Mouse (Mus musculus) spleen, adult 2 months (tissue): ENCODE measurements around the gene Numb. TPM values are rescaled to one million over a fixed set of nuclear protein-coding genes. Genes with fewer than 3 reads are reported as not detected.

Experiments used
- DNase-seq, 2 experiments: peaks; one replicate each; pipeline versions ENCODE4 v3.0.0 to v3.0.0-alpha.2; 2012 to 2021; ENCODE audit warnings: low spot score in 2 of 2, low read depth in 1 of 2
- H3K27ac ChIP-seq: fragments of 200-500 bp; 2 replicates; pipeline ENCODE4 v1.5.1; 2012; ENCODE audit warnings: low read length, inconsistent platforms; ENCODE audit not compliant: insufficient read depth
- H3K27me3 ChIP-seq: fragments of 200-500 bp; 2 replicates; pipeline ENCODE4 v1.6.1; 2012; ENCODE audit warnings: mild to moderate bottlenecking, moderate library complexity, low read length, inconsistent platforms; ENCODE audit not compliant: control insufficient read depth, insufficient read depth
- H3K36me3 ChIP-seq: fragments of 200-500 bp; 2 replicates; pipeline ENCODE4 v1.6.1; 2012; ENCODE audit warnings: mild to moderate bottlenecking, low read length, inconsistent platforms; ENCODE audit not compliant: control insufficient read depth, insufficient read depth
- H3K4me1 ChIP-seq: fragments of 200-500 bp; 2 replicates; pipeline ENCODE4 v1.6.1; 2011; ENCODE audit warnings: inconsistent platforms; ENCODE audit not compliant: control insufficient read depth, insufficient read depth, insufficient read length
- H3K4me3 ChIP-seq: fragments of 200-500 bp; 2 replicates; pipeline ENCODE4 v1.5.1; 2011; ENCODE audit warnings: mild to moderate bottlenecking, inconsistent platforms; ENCODE audit not compliant: insufficient read depth, insufficient read length; ENCODE audit errors: extremely low read depth
- CTCF ChIP-seq: fragments of 200-500 bp; IDR thresholded peaks from 2 replicates; pipeline ENCODE4 v1.5.1; 2011; ENCODE audit warnings: mild to moderate bottlenecking, inconsistent platforms; ENCODE audit not compliant: insufficient read depth, insufficient read length, insufficient replicate concordance; ENCODE audit errors: extremely low read depth
- POLR2A ChIP-seq: fragments of 200-500 bp; IDR thresholded peaks from 2 replicates; pipeline ENCODE4 v1.6.1; 2011; ENCODE audit warnings: low read depth, low read length, inconsistent platforms
- WGBS: fragments of 180-500 bp; shearing (Covaris S2); methylation state at CpG from one replicate; pipeline ENCODE4 v1.1.7; 2018; 5-methylcytosine and 5-hydroxymethylcytosine counted together
- polyA plus RNA-seq: library from polyadenylated mRNA; depleted of rRNA; stranded (reverse); fragments of >200 nt; gene quantifications from 2 replicates; pipeline ENCODE4 v1.2.3, GENCODE M21; 2012

Gene Numb
- polyA plus RNA-seq, 1 experiment: 24.5 TPM

DNA sequence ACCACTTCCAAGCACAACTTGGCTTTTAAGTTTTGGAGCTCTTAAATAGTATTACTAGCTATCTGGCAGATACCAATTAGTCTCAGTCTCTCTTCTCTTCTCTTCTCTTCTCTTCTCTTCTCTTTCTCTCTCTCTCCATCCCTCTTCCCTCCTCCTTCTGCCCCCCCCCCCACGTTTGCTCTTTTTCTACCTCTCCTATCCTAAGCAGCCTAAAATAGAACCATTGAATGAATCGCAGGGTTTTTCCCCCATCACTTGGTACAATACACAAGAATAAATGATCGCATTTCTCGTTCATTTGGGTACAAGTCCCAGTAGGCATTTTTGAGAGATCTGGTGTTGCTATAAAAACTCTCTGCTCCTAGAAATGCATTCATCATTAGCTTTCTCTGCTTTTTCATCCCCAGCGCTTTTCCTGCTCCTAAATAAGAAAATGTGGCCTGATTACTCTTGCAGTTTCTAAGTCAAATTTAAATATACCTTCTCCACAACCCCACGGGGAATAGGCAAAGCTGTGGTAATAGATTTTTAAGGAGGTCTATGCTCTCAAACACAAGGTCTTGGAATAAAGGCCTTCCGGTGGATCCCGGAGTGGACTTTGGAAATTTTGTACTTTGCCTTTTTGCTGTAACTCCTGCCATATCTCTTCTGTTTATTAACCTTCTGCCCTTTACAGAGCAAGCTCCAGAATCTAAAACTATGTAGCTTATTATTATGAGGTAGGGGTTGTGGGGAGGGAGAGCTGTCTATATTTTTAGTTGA lies 1.2 kb upstream of the Numb start:
- 65% methylated on average over 8 of the region's 8 CpGs for WGBS
- H3K27me3 ChIP-seq: no peaks in the 10 kb centered on the region
- peaks cover 10% of the 10 kb centered on the region for H3K4me1 ChIP-seq
- H3K4me3 ChIP-seq: no peak overlapping the region
- TF ChIP-seq POLR2A (no peak), CTCF (no peak)
- H3K27ac ChIP-seq: no peak overlapping the region
- DNase-seq: no peak
- H3K36me3 ChIP-seq: no peaks in the 10 kb centered on the region

DNA sequence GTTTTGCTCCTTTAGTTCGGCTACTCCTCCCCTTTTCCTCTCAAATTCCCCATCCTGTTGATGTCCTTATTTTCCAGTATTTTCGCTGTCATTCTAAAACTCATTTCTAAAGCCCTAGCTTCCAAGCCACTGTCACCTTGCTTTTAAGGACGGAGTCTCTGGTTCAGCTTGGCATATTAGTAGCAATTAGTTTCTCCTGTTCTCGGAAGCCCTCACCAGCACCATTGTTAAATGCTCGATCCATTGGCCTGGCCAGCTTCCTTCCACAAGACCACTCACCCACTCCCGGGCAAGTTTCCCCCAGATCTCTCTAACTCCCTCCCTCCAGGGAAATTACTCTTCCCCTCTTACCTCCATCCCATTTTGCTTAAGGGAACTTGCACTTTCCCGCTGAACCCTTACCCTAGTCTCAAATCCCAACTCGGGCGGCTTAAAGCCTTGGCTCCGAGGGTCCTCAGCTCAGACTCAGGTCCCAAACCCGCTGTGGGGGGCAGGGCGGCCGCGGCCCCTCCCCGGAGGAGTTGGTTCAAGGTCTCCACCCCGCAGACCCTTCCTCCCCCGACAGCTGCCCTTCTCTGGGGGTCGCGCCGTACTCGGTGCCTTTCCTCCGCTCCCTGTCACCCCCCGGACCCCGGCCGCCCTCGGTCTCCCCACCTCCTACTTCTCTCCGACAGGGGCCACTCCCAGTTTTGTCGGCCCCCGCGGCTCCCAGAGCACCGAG lies 853 bp downstream of the Numb start:
- peak in 1 of 2 experiments; percentile 29 for DNase-seq
- 8% methylated on average over 31 of the region's 31 CpGs for WGBS

DNA sequence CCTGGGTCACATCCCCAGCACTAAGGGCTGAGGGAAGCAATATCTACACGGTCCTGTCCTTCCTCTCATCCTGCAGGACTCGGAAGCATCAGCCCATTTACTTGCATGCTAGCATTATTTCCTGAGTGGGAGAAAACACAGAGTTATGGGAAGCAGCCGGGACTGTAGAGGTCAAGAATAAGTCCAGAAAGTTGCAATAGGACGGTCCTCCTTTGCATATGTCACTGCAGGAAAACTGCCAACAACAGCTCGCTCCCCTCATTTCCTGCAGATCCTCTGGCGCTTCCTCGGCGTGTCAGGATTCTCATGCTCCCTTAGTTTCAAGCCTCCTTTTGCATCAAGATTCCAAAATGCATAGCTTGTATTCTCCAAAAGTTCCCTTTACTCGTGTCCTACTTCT lies 4.8 kb downstream of the Numb start:
- Histone ChIP-seq H3K27ac (no peak overlapping the region), H3K27me3 (no peaks in the 10 kb centered on the region), H3K4me3 (no peak overlapping the region), H3K4me1 (peaks cover 6% of the 10 kb centered on the region; the same call in 1 of the 2 replicates), H3K36me3 (no peaks in the 10 kb centered on the region)
- 86% methylated on average over 9 of the region's 9 CpGs for WGBS
- TF ChIP-seq CTCF (no peak), POLR2A (no peak)
- no peak for DNase-seq

More for the DNA sequence above, 853 bp downstream of the Numb start:
- H3K36me3 ChIP-seq: no peaks in the 10 kb centered on the region
- peak overlapping the region; percentile 71 for H3K4me3 ChIP-seq
- peaks cover 6% of the 10 kb centered on the region; the same call in 1 of the 2 replicates for H3K4me1 ChIP-seq
- no peak overlapping the region for H3K27ac ChIP-seq
- H3K27me3 ChIP-seq: no peaks in the 10 kb centered on the region
- no peak for TF ChIP-seq CTCF
- TF ChIP-seq POLR2A: no peak

DNA sequence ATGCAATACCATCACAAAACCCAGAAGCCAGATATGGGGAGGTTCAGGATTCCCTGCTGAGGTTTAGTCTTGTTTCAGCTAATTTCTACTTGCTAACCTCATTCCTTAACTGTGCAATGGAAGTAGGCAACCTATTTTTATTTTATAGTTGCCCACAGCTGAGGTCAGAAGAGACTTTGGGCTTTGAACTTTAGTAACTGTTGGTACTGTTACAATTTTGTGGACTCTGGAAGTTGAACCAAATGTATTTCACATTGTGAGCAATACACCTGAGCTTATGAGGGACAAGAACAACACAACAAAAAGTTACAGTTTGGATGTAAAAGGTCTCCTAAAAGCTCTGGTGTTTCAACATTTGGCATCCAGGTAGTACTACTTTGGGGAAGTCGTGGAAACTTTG lies 6.9 kb downstream of the Numb start:
- WGBS: 62% methylated on average over 1 of the region's 1 CpGs
- Histone ChIP-seq H3K4me3 (no peak overlapping the region), H3K27ac (no peak overlapping the region), H3K27me3 (no peaks in the 10 kb centered on the region), H3K4me1 (no peaks in the 10 kb centered on the region), H3K36me3 (no peaks in the 10 kb centered on the region)
- TF ChIP-seq POLR2A: no peak
- no peak for TF ChIP-seq CTCF
- DNase-seq: no peak

DNA sequence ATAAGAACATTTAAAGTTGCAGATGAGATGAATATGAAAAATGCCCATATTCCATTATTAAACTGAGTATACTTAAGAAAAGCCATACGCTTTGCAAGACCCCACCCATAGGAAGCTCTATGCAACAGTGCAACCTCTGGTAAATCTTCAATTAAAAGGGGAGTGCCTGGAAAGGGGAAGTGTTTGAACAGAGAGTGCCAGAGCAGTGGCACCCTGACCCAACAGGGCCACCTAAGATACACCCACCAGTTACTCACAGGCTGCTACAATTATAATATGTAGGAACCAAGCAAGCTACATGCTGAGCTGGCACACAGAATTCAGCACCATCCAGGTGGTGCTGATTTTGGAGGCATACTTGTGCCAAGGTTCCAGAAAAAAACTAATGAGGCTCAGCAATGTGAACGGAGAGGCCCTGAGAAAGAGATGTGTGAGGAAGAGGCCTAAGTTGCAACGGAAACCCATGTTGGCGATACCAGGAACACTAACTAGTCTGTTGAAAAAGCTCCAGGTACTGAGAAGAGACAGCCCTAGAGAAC lies 7.5 kb downstream of the Numb start:
- Histone ChIP-seq H3K4me3 (no peak overlapping the region), H3K4me1 (no peaks in the 10 kb centered on the region), H3K27me3 (no peaks in the 10 kb centered on the region), H3K36me3 (no peaks in the 10 kb centered on the region), H3K27ac (no peak overlapping the region)
- DNase-seq: no peak
- WGBS: 85% methylated on average over 4 of the region's 4 CpGs
- no peak for TF ChIP-seq CTCF
- no peak for TF ChIP-seq POLR2A

DNA sequence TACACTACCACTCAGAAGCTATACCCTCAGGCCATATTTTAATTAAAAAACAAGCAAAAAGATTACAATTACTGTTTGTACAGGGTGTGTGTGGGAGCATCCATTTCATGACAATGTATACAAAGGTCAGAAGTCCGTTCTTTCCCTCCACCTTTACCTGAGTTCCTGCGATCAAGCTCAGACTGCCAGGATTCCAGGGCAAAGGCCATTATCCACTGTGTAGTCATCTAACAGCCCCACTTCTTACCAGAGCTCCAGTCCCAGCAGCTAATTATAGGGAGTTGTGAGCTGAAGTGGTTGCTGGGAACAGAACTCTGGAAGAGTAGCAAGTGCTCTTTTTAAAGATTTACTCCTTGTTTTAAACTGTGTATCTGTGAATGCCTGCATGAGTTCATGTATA lies 11.3 kb downstream of the Numb start:
- no peak for DNase-seq
- Histone ChIP-seq H3K36me3 (no peaks in the 10 kb centered on the region), H3K4me3 (no peak overlapping the region), H3K4me1 (no peaks in the 10 kb centered on the region), H3K27ac (no peak overlapping the region), H3K27me3 (no peaks in the 10 kb centered on the region)
- 96% methylated on average over 2 of the region's 2 CpGs for WGBS
- TF ChIP-seq POLR2A (no peak), CTCF (no peak)

DNA sequence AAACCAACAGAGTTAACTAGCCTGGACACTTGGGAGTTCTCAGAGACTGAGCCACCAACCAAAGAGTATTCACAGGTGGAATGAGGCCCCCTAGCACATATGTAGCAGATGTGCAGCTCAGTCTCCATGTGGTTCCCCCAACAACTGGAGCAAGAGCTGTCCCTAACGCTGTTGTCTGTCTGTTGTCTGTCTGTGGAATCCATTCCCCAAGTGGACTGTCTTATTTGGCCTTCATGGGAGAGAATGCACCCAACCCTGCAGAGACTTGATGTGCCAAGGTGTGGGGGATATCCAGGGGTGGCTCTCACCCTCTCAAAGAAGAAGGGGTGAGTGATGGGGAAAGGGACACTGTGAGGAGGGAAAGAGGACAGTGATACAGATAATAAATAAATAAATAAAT lies 28.8 kb downstream of the Numb start:
- DNase-seq: no peak
- Histone ChIP-seq H3K27me3 (no peaks in the 10 kb centered on the region), H3K36me3 (peaks cover 2% of the 10 kb centered on the region; the same call in 1 of the 2 replicates), H3K4me1 (no peaks in the 10 kb centered on the region), H3K4me3 (no peak overlapping the region), H3K27ac (no peak overlapping the region)
- no peak for TF ChIP-seq POLR2A
- TF ChIP-seq CTCF: no peak
- 100% methylated on average over 1 of the region's 1 CpGs for WGBS
